Mouse (Mus musculus): Measurements from ENCODE around the gene Sectm1a. TPM values are rescaled to one million over a fixed set of nuclear protein-coding genes. Genes with fewer than 3 reads are reported as not detected.

Sectm1a gene
- total and polyA plus RNA-seq, 2 experiments from 2014 or later: not detected

DNA sequence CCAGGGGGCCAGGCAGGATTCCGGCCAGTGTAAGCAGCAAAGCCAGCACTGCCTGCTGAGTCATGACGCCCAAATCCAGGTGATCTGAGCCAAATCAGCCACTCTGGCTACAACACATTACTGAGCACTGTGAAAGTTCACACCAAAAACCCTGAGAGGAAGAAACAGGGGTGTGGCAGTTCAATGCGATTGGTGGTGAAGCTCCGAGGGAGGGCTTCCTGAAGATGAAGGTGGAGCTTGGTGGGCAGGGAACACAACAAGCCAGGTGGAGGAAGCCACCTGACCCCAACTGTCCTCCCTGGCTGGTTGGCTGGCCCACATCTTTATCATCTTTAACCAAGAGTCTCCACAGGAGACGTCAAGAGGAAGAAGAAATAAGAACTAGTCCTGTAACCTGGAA is 41.7 kb downstream of the Sectm1a start, which contains the start of gene Cd7:
Gene Cd7 (minus strand): TSS at position 117 of the 400 bp plus-strand sequence.
- DNase-seq: no peak
- H3K27me3 ChIP-seq (ENCODE audit: insufficient read depth, low read length): no peaks in the 10 kb centered on the region
- ATAC-seq: no peak
- no peak for TF ChIP-seq CTCF (IDR thresholded peaks at IDR 0.05; ENCODE audit: low read depth)
- H3K4me3 ChIP-seq (ENCODE audit: low read depth, low read length): no peak within 1 kb of the TSS
- no peak within 1 kb of the TSS for H3K9ac ChIP-seq
- H3K4me2 ChIP-seq (ENCODE audit: low read depth): no peak within 1 kb of the TSS
- no peaks in the 10 kb centered on the region for H3K9me3 ChIP-seq (ENCODE audit: low read length)
- no peaks in the 10 kb centered on the region for H3K4me1 ChIP-seq (ENCODE audit: insufficient read depth)
- H3K27ac ChIP-seq (ENCODE audit: low read depth, low read length): no peak within 1 kb of the TSS
- no peaks in the 10 kb centered on the region for H3K36me3 ChIP-seq (ENCODE audit: insufficient read depth)
- WGBS: 82% methylated on average over 5 of the region's 5 CpGs

DNA sequence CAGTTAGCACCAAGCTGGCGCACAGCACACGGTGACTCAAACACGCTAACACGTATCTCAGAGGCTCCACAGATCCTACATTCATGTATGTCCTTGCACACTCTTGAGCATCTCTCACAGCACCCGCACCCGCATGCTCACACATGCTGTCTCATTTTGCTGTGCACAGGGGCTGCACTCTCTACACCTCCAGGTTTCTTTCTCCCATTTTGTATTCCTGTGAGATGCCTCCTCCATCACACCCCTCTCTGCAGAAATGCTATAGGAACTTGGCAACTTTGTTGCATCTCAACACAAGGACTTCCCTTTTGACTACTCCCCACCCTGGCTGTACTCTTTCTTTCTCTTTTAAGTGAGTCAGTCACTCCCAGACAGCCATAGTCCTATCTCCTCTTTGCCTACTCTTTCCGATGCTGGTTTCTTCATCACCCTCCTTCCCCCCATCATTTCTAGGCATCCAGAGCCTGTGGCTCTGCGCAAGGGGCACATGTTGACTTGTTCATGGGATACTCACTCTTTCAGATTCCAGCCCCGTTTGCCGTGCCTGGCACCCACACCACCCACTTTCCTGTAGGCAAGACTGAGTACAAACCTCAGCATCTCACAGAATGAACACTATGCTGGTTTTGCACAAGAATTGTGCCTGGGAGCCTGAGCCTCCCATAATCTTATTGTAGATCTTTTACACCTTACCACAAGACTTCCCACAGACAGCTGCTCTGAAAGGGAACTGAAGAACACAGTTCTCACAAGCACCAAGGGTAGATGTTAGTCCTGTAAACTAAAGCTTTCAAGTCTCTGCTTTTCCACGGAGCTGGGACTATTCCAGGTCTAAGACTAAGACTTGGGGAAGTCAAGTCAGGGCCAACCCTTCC is 42.4 kb downstream of the Sectm1a start:
- 87% methylated on average over 11 of the region's 11 CpGs for WGBS
- TF ChIP-seq CTCF (IDR thresholded peaks at IDR 0.05; ENCODE audit: low read depth): no peak
- Histone ChIP-seq H3K9me3 (ENCODE audit: low read length) (no peaks in the 10 kb centered on the region), H3K36me3 (ENCODE audit: insufficient read depth) (no peaks in the 10 kb centered on the region), H3K27ac (ENCODE audit: low read depth, low read length) (no peak overlapping the region), H3K4me2 (ENCODE audit: low read depth) (no peak overlapping the region), H3K4me3 (ENCODE audit: low read depth, low read length) (no peak overlapping the region), H3K27me3 (ENCODE audit: insufficient read depth, low read length) (no peaks in the 10 kb centered on the region), H3K4me1 (ENCODE audit: insufficient read depth) (no peaks in the 10 kb centered on the region), H3K9ac (no peak overlapping the region)
- ATAC-seq: no peak
- DNase-seq: no peak

DNA sequence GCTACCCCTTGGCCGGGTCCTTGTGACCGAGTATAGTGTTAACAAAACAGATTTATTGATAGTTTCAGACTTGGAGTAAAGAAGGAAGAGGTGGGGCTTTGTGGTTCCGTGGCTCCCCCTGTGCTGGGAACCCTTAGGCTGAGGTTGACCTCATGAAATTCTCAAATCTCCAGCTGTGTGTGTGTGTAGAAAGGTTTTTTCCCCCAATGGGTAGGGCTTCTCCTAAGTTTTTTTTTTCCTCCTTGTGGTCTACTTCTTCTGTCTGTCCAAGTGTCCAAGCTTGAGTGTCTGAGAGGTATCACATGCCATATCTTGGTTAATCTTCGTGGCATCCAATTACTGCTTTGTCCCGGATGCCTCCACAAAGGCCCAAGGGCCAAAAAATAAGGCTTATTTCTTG is 47.9 kb downstream of the Sectm1a start:
- no peak for TF ChIP-seq CTCF (IDR thresholded peaks at IDR 0.05; ENCODE audit: low read depth)
- no peak for ATAC-seq
- Histone ChIP-seq H3K4me3 (ENCODE audit: low read depth, low read length) (no peak overlapping the region), H3K9ac (no peak overlapping the region), H3K9me3 (ENCODE audit: low read length) (no peaks in the 10 kb centered on the region), H3K4me2 (ENCODE audit: low read depth) (no peak overlapping the region), H3K4me1 (ENCODE audit: insufficient read depth) (no peaks in the 10 kb centered on the region), H3K36me3 (ENCODE audit: insufficient read depth) (no peaks in the 10 kb centered on the region), H3K27ac (ENCODE audit: low read depth, low read length) (no peak overlapping the region), H3K27me3 (ENCODE audit: insufficient read depth, low read length) (no peaks in the 10 kb centered on the region)
- WGBS: 87% methylated on average over 5 of the region's 5 CpGs
- DNase-seq: no peak

DNA sequence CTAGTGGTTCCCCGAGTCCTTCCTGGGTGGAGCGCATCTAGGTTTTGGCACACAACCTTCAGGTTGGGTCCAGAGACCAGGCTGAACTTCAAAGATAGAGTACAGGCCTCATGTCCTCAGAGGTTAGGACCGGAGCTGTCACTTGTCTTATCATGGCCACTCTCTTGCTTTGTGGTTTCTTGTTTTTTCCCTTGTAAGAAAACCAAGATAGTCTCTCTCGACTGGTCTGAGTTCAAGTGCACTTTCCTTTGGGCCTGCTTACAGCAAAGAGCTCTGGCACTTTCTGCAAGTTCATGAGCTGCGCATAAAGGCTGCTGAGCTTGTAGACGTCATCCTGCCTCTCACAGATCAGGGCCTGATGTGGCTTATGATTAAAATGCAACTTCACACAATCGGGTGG is 53.8 kb downstream of the Sectm1a start:
- no peak overlapping the region for H3K4me2 ChIP-seq (ENCODE audit: low read depth)
- no peak for ATAC-seq
- no peaks in the 10 kb centered on the region for H3K9me3 ChIP-seq (ENCODE audit: low read length)
- TF ChIP-seq CTCF (IDR thresholded peaks at IDR 0.05; ENCODE audit: low read depth): no peak
- H3K36me3 ChIP-seq (ENCODE audit: insufficient read depth): no peaks in the 10 kb centered on the region
- H3K4me3 ChIP-seq (ENCODE audit: low read depth, low read length): no peak overlapping the region
- H3K27me3 ChIP-seq (ENCODE audit: insufficient read depth, low read length): no peaks in the 10 kb centered on the region
- WGBS: 83% methylated on average over 7 of the region's 7 CpGs
- DNase-seq: no peak
- H3K4me1 ChIP-seq (ENCODE audit: insufficient read depth): no peaks in the 10 kb centered on the region
- no peak overlapping the region for H3K27ac ChIP-seq (ENCODE audit: low read depth, low read length)
- no peak overlapping the region for H3K9ac ChIP-seq

DNA sequence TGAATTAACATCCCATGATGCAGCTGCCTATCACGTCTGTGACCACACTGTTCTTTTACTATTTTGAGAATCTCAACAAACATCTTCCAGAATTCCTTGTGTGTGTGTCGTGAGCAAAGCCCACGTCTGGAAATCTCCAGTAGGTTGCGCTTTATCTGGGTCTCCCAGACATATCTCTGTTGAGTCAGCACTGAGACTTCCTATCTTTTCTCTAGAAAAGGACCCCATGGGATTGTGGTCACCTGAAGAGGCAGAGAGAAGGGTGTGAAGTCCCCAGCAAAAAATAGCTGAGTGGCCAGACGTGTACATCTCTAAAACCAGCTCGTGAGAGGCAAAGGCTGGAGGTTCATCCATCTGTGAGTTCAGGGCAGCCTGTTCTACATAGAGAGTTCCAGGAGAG is 56.9 kb downstream of the Sectm1a start:
- WGBS: 68% methylated on average over 6 of the region's 6 CpGs
- H3K9ac ChIP-seq: no peak overlapping the region
- no peak overlapping the region for H3K4me3 ChIP-seq (ENCODE audit: low read depth, low read length)
- no peaks in the 10 kb centered on the region for H3K9me3 ChIP-seq (ENCODE audit: low read length)
- H3K36me3 ChIP-seq (ENCODE audit: insufficient read depth): no peaks in the 10 kb centered on the region
- no peak for TF ChIP-seq CTCF (IDR thresholded peaks at IDR 0.05; ENCODE audit: low read depth)
- DNase-seq (no peak), ATAC-seq (no peak)
- no peaks in the 10 kb centered on the region for H3K27me3 ChIP-seq (ENCODE audit: insufficient read depth, low read length)
- no peak overlapping the region for H3K4me2 ChIP-seq (ENCODE audit: low read depth)
- H3K27ac ChIP-seq (ENCODE audit: low read depth, low read length): no peak overlapping the region
- H3K4me1 ChIP-seq (ENCODE audit: insufficient read depth): no peaks in the 10 kb centered on the region

DNA sequence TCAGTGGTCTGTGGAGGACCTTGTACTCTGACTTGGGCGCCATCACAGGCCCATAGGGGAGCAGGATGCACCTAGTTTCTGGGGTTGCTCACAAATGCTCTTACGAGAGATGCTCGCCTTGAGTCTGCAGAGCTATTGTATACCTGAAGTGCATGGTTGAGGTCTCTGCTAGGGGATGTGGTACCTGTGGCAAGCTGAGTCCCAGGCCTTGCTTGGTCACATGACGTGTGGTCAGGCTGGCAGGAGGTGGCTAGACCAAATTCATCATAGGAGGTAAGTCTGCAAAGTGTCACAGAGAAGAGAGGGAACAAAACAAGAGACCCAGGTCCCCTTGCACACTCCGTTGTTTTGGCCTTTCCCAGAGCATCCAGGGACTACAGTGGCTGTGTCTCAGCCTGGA is 61.5 kb downstream of the Sectm1a start:
- no peaks in the 10 kb centered on the region for H3K36me3 ChIP-seq (ENCODE audit: insufficient read depth)
- no peak overlapping the region for H3K4me3 ChIP-seq (ENCODE audit: low read depth, low read length)
- H3K4me1 ChIP-seq (ENCODE audit: insufficient read depth): no peaks in the 10 kb centered on the region
- DNase-seq (no peak), ATAC-seq (no peak)
- H3K27ac ChIP-seq (ENCODE audit: low read depth, low read length): no peak overlapping the region
- no peak overlapping the region for H3K9ac ChIP-seq
- no peaks in the 10 kb centered on the region for H3K27me3 ChIP-seq (ENCODE audit: insufficient read depth, low read length)
- H3K4me2 ChIP-seq (ENCODE audit: low read depth): no peak overlapping the region
- no peaks in the 10 kb centered on the region for H3K9me3 ChIP-seq (ENCODE audit: low read length)
- no peak for TF ChIP-seq CTCF (IDR thresholded peaks at IDR 0.05; ENCODE audit: low read depth)
- 87% methylated on average over 5 of the region's 5 CpGs for WGBS

DNA sequence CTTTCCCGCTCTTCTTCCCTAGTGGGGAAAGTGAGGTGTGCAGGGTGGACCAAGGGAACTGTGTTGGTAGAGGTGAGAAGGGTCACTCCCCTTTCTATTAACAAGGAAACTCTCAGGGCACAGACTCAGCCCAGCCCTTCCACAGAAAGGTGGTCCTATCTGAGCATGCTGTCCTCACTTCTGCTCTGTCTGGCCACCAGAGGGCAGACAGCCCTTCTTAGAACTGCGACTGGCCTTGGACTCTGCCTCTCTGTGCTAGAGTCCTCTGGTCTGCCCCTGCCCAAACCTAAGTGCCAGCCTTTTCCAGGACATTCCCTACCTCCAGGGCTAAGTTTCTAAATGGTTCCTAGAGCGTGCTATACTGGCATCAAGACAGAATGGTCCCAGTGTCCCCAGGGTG is 63.3 kb downstream of the Sectm1a start:
- TF ChIP-seq CTCF (IDR thresholded peaks at IDR 0.05; ENCODE audit: low read depth): peak; percentile 90
- DNase-seq (peak; percentile 61), ATAC-seq (peak; percentile 69)
- Histone ChIP-seq H3K4me3 (ENCODE audit: low read depth, low read length) (no peak overlapping the region), H3K27ac (ENCODE audit: low read depth, low read length) (no peak overlapping the region), H3K27me3 (ENCODE audit: insufficient read depth, low read length) (no peaks in the 10 kb centered on the region), H3K9ac (no peak overlapping the region), H3K4me2 (ENCODE audit: low read depth) (no peak overlapping the region), H3K36me3 (ENCODE audit: insufficient read depth) (no peaks in the 10 kb centered on the region), H3K9me3 (ENCODE audit: low read length) (no peaks in the 10 kb centered on the region), H3K4me1 (ENCODE audit: insufficient read depth) (no peaks in the 10 kb centered on the region)
- 47% methylated on average over 3 of the region's 3 CpGs for WGBS

Other genes with a start within 250 kb of the Sectm1a start
- 8.8 and 11.6 TPM in 2 replicates for gene Ccdc57, start 148.3 kb downstream of the Sectm1a start, total RNA-seq (2014; rRNA removed)
- 4.9 and 6.9 TPM in 2 replicates for gene Ccdc57, start 148.3 kb downstream of the Sectm1a start, polyA plus RNA-seq (2015; fragmentation: Nextera tagmentation; extraction: Ambion mirVana)
- gene Slc16a3, start 132.7 kb downstream of the Sectm1a start, total RNA-seq (2014; rRNA removed): 7.2 and 9.0 TPM in 2 replicates
- gene Slc16a3, start 132.7 kb downstream of the Sectm1a start, polyA plus RNA-seq (2015; fragmentation: Nextera tagmentation; extraction: Ambion mirVana): 2.6 and 3.6 TPM in 2 replicates
- gene Csnk1d, start 89.9 kb downstream of the Sectm1a start, total RNA-seq (2014; rRNA removed): 77.9 and 107 TPM in 2 replicates
- 84.8 and 108 TPM in 2 replicates for gene Csnk1d, start 89.9 kb downstream of the Sectm1a start, polyA plus RNA-seq (2015; fragmentation: Nextera tagmentation; extraction: Ambion mirVana)
- gene Cd7, start 41.8 kb downstream of the Sectm1a start, total RNA-seq (2014; rRNA removed): not detected in 2 replicates
- gene Cd7, start 41.8 kb downstream of the Sectm1a start, polyA plus RNA-seq (2015; fragmentation: Nextera tagmentation; extraction: Ambion mirVana): not detected in 2 replicates
- not detected in 2 replicates for gene Sectm1b, start 17.7 kb downstream of the Sectm1a start, total RNA-seq (2014; rRNA removed)
- gene Sectm1b, start 17.7 kb downstream of the Sectm1a start, polyA plus RNA-seq (2015; fragmentation: Nextera tagmentation; extraction: Ambion mirVana): not detected in 2 replicates
- gene Tex19.2, start 37.5 kb upstream of the Sectm1a start, total RNA-seq (2014; rRNA removed): not detected in 2 replicates
- not detected in 2 replicates for gene Tex19.2, start 37.5 kb upstream of the Sectm1a start, polyA plus RNA-seq (2015; fragmentation: Nextera tagmentation; extraction: Ambion mirVana)
- not detected in 2 replicates for gene Tex19.1, start 64.9 kb upstream of the Sectm1a start, total RNA-seq (2014; rRNA removed)
- not detected in 2 replicates for gene Tex19.1, start 64.9 kb upstream of the Sectm1a start, polyA plus RNA-seq (2015; fragmentation: Nextera tagmentation; extraction: Ambion mirVana)
- gene Uts2r, start 79.1 kb upstream of the Sectm1a start, total RNA-seq (2014; rRNA removed): 0.33 and 1.1 TPM in 2 replicates
- gene Uts2r, start 79.1 kb upstream of the Sectm1a start, polyA plus RNA-seq (2015; fragmentation: Nextera tagmentation; extraction: Ambion mirVana): 0.43 and 0.77 TPM in 2 replicates
- gene Hexdc, start 123.2 kb upstream of the Sectm1a start, total RNA-seq (2014; rRNA removed): 64.9 and 77.0 TPM in 2 replicates
- gene Hexdc, start 123.2 kb upstream of the Sectm1a start, polyA plus RNA-seq (2015; fragmentation: Nextera tagmentation; extraction: Ambion mirVana): 19.8 and 24.1 TPM in 2 replicates
- gene Ogfod3, start 123.5 kb upstream of the Sectm1a start, total RNA-seq (2014; rRNA removed): 7.1 and 9.0 TPM in 2 replicates
- 16.8 and 21.4 TPM in 2 replicates for gene Ogfod3, start 123.5 kb upstream of the Sectm1a start, polyA plus RNA-seq (2015; fragmentation: Nextera tagmentation; extraction: Ambion mirVana)
- 28.0 and 29.1 TPM in 2 replicates for gene Cybc1, start 148.1 kb upstream of the Sectm1a start, total RNA-seq (2014; rRNA removed)
- gene Cybc1, start 148.1 kb upstream of the Sectm1a start, polyA plus RNA-seq (2015; fragmentation: Nextera tagmentation; extraction: Ambion mirVana): 19.7 TPM in 2 replicates
- gene Narf, start 156.0 kb upstream of the Sectm1a start, total RNA-seq (2014; rRNA removed): 73.1 and 135 TPM in 2 replicates
- gene Narf, start 156.0 kb upstream of the Sectm1a start, polyA plus RNA-seq (2015; fragmentation: Nextera tagmentation; extraction: Ambion mirVana): 39.0 and 42.9 TPM in 2 replicates
- gene Foxk2, start 178.8 kb upstream of the Sectm1a start, total RNA-seq (2014; rRNA removed): 62.9 and 73.1 TPM in 2 replicates
- gene Foxk2, start 178.8 kb upstream of the Sectm1a start, polyA plus RNA-seq (2015; fragmentation: Nextera tagmentation; extraction: Ambion mirVana): 14.2 and 16.5 TPM in 2 replicates

All from forebrain, postnatal 0 days (tissue).